Mouse (Mus musculus) ZHBTc4 (cell line): ENCODE measurements at regions not wholly inside any gene's neighbourhood (a gene's known extent, or its start where the extent isn't known, plus 50 kb on each side); places are given as distances from the start of the nearest gene placed in this dataset.

Experiments used
- DNase-seq: peaks from one replicate; pipeline ENCODE4 v3.0.0-alpha.2; 2011; ENCODE audit warnings: low read depth, low spot score

DNA sequence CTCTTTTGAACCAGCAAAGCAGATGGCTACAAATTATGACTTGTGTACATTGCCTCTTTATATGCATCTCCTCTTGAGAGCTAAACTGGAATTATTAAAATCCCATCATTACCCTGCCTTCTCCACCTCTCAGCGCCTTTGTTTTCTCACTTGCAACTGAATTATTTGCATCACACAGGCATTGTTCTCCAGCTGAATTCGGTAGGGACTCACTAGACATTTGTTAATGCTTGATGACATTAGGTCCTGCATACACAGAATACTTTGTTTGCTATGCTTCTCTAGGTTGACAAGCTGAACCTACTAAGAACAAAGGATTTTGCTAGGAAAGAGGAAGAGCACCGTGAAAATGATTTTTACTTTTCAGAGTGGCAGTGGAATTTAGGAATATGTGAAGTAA lies 1248.4 kb downstream of the Hace1 start:
- DNase-seq = no peak

DNA sequence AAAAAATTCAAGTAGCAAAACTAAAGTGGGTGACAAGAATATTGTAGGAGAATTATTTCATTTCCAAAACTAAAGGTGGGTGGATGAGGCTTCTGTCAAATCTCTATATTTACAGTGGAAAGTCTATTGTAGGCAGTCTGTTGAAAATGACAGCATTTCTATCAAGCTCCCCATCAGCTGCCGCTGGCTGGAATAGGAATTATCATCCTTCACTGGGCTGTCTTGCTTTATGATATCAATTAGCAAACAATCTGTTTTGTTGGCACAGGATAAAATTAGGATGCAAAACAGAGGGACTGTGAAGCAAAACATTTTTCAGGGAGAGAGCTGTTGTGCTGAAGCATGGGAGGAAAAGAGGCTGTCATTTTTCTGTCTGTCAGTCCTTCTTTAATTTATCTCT lies 1249.0 kb downstream of the Hace1 start:
- DNase-seq = no peak

DNA sequence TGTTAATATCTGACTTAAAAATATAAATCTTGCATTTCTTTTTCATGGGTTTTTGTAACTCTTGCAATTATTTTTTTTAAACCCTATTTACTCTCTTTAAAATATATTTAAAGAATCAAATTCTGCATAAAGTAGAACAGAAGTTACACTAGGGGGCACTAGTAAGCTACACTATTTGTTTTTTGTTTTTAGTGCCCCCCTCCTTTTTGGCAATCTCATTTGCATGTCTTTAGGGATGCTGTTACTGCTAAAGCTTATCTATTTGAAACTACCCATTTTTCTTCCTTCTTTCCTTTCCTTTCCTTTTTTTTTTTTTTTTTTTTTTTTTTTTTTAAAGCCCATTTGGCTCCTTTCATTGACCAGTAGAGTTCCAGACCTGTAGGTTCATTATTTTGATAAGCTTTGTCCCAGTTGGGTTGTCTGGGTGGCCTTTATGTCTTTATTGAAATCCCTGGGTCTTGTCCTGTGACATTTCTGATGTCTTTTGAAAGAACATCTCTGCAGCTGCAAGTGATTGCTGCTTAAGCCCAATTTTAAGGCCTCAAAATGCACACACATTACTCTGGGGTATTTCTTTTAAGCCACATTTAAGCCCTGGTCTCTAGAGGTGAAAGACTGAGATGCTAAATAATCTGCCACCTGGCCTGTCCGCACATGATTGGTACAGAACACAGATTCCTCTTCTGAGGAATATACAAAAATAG lies 1249.6 kb downstream of the Hace1 start:
- peak; percentile 23 for DNase-seq

DNA sequence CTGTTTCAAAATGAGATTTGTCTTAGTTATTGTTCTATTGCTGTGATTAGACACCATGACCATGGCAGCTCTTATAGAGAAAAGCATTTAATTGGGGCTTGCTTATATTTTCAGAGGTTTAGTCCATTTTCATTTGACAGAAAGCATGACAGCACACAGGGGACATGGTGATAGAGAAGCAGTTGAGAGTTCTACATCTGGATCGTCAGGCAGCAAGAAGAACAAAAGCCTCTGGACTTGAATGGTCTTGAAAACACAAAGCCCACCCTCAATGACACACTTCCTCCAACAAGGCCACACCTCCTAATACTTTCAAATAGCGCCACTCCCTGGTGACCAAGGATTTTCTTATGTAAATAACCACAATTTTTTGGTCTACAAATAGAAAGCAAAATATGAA lies 1250.5 kb downstream of the Hace1 start:
- no peak for DNase-seq

DNA sequence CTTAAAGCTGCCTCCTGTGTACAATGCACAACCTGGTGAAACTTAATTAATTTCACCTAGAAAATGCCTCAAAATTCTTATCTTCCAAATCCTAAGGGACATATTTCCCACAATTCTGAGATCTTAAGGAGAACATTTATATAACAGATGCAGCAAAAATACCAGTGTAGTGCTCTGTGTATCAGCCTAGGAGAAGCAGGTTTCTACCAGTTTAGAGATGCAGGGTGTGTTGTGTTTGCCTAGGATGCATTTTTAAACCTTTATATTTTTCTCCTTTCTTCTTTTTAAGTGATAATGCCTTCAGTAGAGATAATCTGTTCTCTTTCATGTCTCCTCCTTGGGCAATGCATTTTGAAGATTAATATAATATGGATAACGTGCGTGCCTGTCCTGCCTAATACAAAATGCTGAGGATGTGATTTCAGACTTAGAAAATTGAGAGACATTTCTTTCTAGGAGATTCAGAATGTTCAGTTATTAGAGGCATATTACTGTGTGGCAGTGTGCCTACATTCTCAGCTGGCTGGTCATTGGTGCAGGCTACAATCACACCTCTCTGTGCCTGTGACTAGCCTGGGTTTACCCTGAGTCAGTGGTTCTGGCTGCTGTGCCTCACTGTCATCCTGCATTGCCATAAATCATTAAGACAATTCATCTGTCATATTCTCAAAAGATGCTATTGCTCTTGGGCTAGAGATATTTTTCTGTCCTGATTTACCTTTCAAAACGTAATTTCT lies 1268.1 kb downstream of the Hace1 start:
- no peak for DNase-seq
